Mouse (Mus musculus) kidney, postnatal 0 days (tissue): ENCODE measurements at regions not wholly inside any gene's neighbourhood (a gene's known extent, or its start where the extent isn't known, plus 50 kb on each side); places are given as distances from the start of the nearest gene placed in this dataset.
A peak's percentile ranks its signal among the peaks of the same experiment; 100 is the strongest.

Experiments
- ATAC-seq: fragments of 200-750 bp; cut with Nextera tagmentation; replicated peaks from 2 replicates; pipeline ENCODE4 v1.8.0; 2017; ENCODE audit warnings: low read depth, moderate number of reproducible peaks, moderate TSS enrichment, moderate library complexity; ENCODE audit not compliant: low FRiP score
- DNase-seq: peaks from one replicate; pipeline ENCODE4 v3.0.0-alpha.2; 2016; ENCODE audit warnings: low spot score
- H3K27ac ChIP-seq: fragments of 300-500 bp; sonication (generic); 2 replicates; pipeline ENCODE4 v1.5.1; 2014; ENCODE audit warnings: mild to moderate bottlenecking
- H3K27me3 ChIP-seq: fragments of 300-500 bp; sonication (generic); 2 replicates; pipeline ENCODE4 v1.6.1; 2014; ENCODE audit warnings: low read length, mixed read lengths; ENCODE audit not compliant: insufficient read depth
- H3K36me3 ChIP-seq: fragments of 300-500 bp; sonication (generic); 2 replicates; pipeline ENCODE4 v1.6.1; 2014; ENCODE audit warnings: low read length, mixed read lengths; ENCODE audit not compliant: insufficient read depth
- H3K4me1 ChIP-seq: fragments of 300-500 bp; sonication (generic); replicated peaks from 2 replicates; pipeline ENCODE4 v1.6.1; 2014; ENCODE audit warnings: antibody characterized with exemption, low read length, mixed read lengths; ENCODE audit not compliant: insufficient read depth
- H3K4me2 ChIP-seq: fragments of 300-500 bp; sonication (generic); 2 replicates; pipeline ENCODE4 v1.6.1; 2014; ENCODE audit warnings: mild to moderate bottlenecking, low read length, moderate library complexity, mixed read lengths
- H3K4me3 ChIP-seq: fragments of 300-500 bp; sonication (generic); replicated peaks from 2 replicates; pipeline ENCODE4 v1.5.1; 2014; ENCODE audit warnings: low read depth, low read length
- H3K9ac ChIP-seq: fragments of 300-500 bp; sonication (generic); 2 replicates; pipeline ENCODE4 v1.6.1; 2014; ENCODE audit warnings: low read depth, low read length
- H3K9me3 ChIP-seq: fragments of 300-500 bp; sonication (generic); replicated peaks from 2 replicates; pipeline ENCODE4 v1.6.1; 2016; ENCODE audit warnings: low read length, inconsistent platforms, mixed read lengths
- CTCF ChIP-seq: IDR thresholded peaks from 2 replicates; pipeline ENCODE4 v1.5.1; 2016; ENCODE audit warnings: antibody characterized with exemption, low read depth, mild to moderate bottlenecking, moderate library complexity
- WGBS: fragments of 180-500 bp; shearing (Covaris S2); extraction: QIAGEN DNeasy Blood & Tissue Kit; methylation state at CpG from one replicate; pipeline ENCODE4 v1.1.7; 2014; 5-methylcytosine and 5-hydroxymethylcytosine counted together

DNA sequence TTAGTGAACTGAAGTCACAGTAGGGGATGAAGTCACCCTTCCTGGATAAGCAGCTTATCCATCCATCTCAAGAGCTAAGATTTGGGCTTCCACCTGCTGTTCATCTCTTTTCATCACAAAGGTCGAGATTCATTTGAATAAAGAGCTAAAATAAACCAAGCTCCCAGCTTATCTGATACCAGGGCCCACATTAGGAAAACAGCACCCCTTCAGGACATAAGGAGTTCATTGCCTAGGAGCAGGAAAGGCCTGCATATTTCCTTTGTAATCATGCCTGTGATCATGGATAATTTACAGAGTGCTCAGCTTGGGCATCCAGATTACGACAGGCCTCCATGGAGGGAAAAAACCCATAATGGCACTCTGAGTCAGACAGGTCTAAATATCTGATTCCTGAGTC lies 190.7 kb upstream of the Klhl29 start:
- Histone ChIP-seq H3K9me3 (no peaks in the 10 kb centered on the region), H3K9ac (no peak overlapping the region), H3K4me3 (no peak overlapping the region), H3K27me3 (no peaks in the 10 kb centered on the region), H3K4me1 (no peaks in the 10 kb centered on the region), H3K27ac (no peak overlapping the region), H3K36me3 (no peaks in the 10 kb centered on the region), H3K4me2 (no peak overlapping the region)
- ATAC-seq, result no peak
- peak; percentile 5; the same call in 1 of the 2 replicates for TF ChIP-seq CTCF
- 29% methylated on average over 2 of the region's 2 CpGs for WGBS
- no peak for DNase-seq

DNA sequence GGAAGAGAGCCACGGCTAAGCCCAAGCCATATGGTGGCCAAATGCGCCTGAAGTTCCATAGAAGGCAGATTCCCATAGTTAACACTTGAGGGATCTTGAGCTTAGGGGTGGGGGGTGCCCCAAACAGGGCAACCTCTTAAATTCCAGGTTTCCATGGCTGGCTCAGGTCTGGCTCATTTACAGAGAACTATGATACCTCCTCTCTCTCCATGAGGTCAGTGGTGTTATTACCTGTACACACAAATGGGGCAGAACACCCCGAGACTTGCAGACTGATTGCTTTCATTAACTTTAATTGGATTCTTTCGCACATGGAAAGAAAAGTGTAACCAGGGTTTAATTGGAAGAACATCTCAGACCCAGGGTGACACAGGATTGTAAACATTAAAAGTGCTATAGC lies 177.1 kb upstream of the Klhl29 start:
- H3K36me3 ChIP-seq, result no peaks in the 10 kb centered on the region
- H3K27ac ChIP-seq, result no peak overlapping the region
- DNase-seq (no peak), ATAC-seq (no peak)
- WGBS, result 53% methylated on average over 4 of the region's 4 CpGs
- H3K4me1 ChIP-seq, result no peaks in the 10 kb centered on the region
- no peak overlapping the region for H3K4me2 ChIP-seq
- no peak overlapping the region for H3K4me3 ChIP-seq
- no peaks in the 10 kb centered on the region for H3K27me3 ChIP-seq
- TF ChIP-seq CTCF, result no peak
- H3K9ac ChIP-seq, result no peak overlapping the region
- H3K9me3 ChIP-seq, result no peaks in the 10 kb centered on the region

DNA sequence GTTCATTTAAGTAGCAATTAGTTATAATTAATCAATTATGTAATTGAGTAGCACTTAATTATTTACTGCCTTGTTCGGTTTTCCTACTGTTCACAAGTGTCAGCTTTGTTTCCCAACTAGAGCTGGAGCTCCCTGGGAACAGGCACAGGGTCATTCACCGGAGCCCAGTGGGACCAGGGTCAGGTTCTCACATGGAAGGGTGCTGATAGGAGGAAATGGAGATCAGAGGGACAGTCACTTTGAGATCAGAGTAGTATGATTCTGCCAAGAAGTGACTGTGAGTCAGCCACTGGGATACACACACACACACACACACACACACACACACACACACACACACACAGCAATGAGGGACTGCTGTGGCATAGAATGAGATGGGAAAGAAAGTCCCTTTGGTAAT lies 176.4 kb upstream of the Klhl29 start:
- H3K4me3 ChIP-seq, result no peak overlapping the region
- no peak overlapping the region for H3K27ac ChIP-seq
- WGBS, result 44% methylated on average over 2 of the region's 2 CpGs
- no peaks in the 10 kb centered on the region for H3K36me3 ChIP-seq
- no peak for ATAC-seq
- no peak overlapping the region for H3K4me2 ChIP-seq
- H3K9me3 ChIP-seq, result no peaks in the 10 kb centered on the region
- H3K4me1 ChIP-seq, result no peaks in the 10 kb centered on the region
- H3K9ac ChIP-seq, result no peak overlapping the region
- no peak for TF ChIP-seq CTCF
- no peak for DNase-seq
- no peaks in the 10 kb centered on the region for H3K27me3 ChIP-seq

DNA sequence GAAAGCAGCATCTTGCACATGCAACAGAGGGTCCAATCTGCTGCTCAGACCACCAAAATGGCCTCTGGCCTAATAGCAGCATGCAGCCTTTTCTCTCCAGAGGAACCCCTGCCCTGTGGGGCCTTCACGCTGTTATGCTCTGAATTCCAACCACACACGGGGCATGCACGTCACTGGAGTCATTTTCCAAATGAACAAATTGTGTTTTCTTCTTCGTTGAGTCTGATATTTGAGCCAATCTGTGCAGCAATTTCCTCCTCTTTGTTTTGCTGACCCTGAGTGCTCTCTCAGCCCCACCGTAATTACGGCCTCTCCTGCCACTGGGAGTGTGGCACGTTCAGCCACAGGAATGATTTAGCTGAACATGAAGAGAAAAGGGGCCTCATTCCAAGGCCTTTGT lies 174.3 kb upstream of the Klhl29 start:
- Histone ChIP-seq H3K4me3 (no peak overlapping the region), H3K27ac (no peak overlapping the region)

DNA sequence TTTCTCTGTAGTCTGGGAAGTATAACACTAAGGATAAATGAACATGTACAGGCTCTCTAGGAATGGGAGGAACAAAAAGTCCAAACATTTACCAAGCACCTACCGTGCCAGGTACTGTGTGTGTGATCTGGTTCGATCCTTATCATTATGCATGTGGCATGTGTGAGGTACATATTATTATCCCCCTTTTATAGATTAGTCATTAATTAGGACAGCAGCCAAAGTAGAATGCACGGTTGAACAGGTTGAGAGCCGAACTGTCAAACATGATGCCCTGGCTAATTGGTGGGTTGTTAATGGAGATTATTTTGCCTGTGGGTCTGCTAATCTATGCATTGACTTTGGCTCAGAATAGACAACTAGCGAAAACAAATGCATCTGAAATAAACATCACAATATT lies 172.2 kb upstream of the Klhl29 start:
- 70% methylated on average over 5 of the region's 5 CpGs for WGBS
- no peaks in the 10 kb centered on the region for H3K27me3 ChIP-seq
- ATAC-seq (no peak), DNase-seq (no peak)
- H3K9me3 ChIP-seq, result no peaks in the 10 kb centered on the region
- no peak overlapping the region for H3K4me3 ChIP-seq
- no peak for TF ChIP-seq CTCF
- H3K4me2 ChIP-seq, result no peak overlapping the region
- no peaks in the 10 kb centered on the region for H3K4me1 ChIP-seq
- no peaks in the 10 kb centered on the region for H3K36me3 ChIP-seq
- no peak overlapping the region for H3K9ac ChIP-seq
- H3K27ac ChIP-seq, result no peak overlapping the region

More for the DNA sequence above, 174.3 kb upstream of the Klhl29 start:
- H3K4me1 ChIP-seq, result no peaks in the 10 kb centered on the region
- no peak overlapping the region for H3K9ac ChIP-seq
- no peaks in the 10 kb centered on the region for H3K27me3 ChIP-seq
- no peak for TF ChIP-seq CTCF
- 14% methylated on average over 7 of the region's 7 CpGs for WGBS
- no peaks in the 10 kb centered on the region for H3K9me3 ChIP-seq
- no peaks in the 10 kb centered on the region for H3K36me3 ChIP-seq
- ATAC-seq (no peak), DNase-seq (no peak)
- no peak overlapping the region for H3K4me2 ChIP-seq

DNA sequence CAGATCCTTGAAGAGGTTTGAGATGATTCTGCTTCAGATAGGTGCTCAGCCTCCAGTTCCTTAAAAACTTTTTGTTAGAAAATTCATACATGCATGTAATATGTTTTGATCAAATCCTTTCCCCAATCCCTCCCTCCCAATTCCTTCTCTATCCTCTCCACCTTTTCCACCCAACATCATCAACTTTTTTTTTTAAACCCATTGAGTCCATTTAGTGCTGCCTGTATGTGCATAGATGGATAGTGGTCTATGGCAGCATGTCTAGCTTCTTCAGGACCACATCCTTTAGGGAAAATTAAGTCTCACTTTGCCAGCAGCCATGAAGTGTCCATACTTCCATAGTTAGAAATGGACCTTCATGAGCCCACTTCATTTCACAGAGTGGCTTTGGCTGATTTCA lies 167.2 kb upstream of the Klhl29 start:
- no peak overlapping the region for H3K9ac ChIP-seq
- ATAC-seq (no peak), DNase-seq (no peak)
- no peak overlapping the region for H3K4me2 ChIP-seq
- no peaks in the 10 kb centered on the region for H3K9me3 ChIP-seq
- no peak overlapping the region for H3K27ac ChIP-seq
- H3K4me1 ChIP-seq, result no peaks in the 10 kb centered on the region
- H3K36me3 ChIP-seq, result no peaks in the 10 kb centered on the region
- TF ChIP-seq CTCF, result no peak
- no peaks in the 10 kb centered on the region for H3K27me3 ChIP-seq
- H3K4me3 ChIP-seq, result no peak overlapping the region

DNA sequence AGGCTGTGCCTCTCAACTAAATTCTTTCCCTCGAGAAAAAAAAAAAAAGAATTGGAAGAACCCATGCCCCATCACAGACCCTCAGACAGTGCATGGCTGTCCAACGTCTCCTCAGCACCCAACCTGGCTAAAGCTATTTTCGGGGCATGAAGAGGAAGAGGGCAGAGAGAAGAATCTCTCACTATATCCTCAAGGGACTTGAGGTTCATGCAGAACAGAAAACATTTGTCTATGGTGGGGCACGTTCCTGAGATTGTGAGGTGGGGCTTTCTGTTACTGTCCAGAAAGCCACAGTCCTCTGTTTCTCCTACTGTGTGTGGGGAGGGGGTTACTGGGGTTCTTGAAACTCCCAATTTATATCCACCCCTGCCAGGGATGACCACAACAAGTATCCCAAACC lies 120.8 kb upstream of the Klhl29 start:
- no peaks in the 10 kb centered on the region for H3K9me3 ChIP-seq
- WGBS, result 75% methylated on average over 4 of the region's 4 CpGs
- DNase-seq (no peak), ATAC-seq (no peak)
- H3K4me1 ChIP-seq, result no peaks in the 10 kb centered on the region
- H3K27me3 ChIP-seq, result no peaks in the 10 kb centered on the region
- H3K4me2 ChIP-seq, result no peak overlapping the region
- no peak for TF ChIP-seq CTCF
- no peak overlapping the region for H3K9ac ChIP-seq
- H3K27ac ChIP-seq, result no peak overlapping the region
- no peaks in the 10 kb centered on the region for H3K36me3 ChIP-seq
- H3K4me3 ChIP-seq, result no peak overlapping the region
